Mouse (Mus musculus): Measurements from ENCODE around the gene Dlg2.

DNA sequence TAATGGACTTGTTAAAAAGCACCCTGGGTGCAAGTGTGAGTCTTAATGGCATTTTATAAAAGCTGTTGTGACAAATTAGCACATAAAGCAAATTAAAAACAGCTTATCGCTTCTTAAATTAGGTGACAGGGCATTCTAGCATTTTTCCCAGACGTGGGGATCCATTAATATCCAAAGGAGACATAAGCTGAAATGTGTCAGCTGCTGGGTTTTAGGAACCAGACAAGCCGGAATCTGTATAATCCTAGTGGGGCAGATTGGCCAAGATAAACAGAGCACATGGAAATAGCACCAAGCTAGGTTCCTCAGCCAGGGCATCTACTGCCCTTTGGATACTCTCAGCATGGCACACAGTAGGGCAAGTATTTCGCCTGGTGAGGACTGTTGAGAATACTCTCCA is 1895.2 kb downstream of the Dlg2 start:
- no peak for TF ChIP-seq CTCF (IDR thresholded peaks at IDR 0.05; ENCODE audit: borderline replicate concordance, control insufficient read depth, extremely low read depth, insufficient read depth, low read length, poor library complexity)
- TF ChIP-seq POLR2A (IDR thresholded peaks at IDR 0.05; ENCODE audit: control insufficient read depth, extremely low read depth, insufficient read depth, low read length, poor library complexity): no peak
